Mouse (Mus musculus) testis, adult 2 months (tissue): ENCODE data around the gene Zfp273. TPM values are rescaled to one million over a fixed set of nuclear protein-coding genes. Genes with fewer than 3 reads are reported as not detected.
"Not testable (repeated sequence)": the region's sequence is repeated elsewhere in the genome, so short reads cannot be mapped to it uniquely, and the experiment has no call there.

Source experiments
- H3K27ac ChIP-seq: fragments of 200-500 bp; 2 replicates; pipeline ENCODE4 v1.5.1; 2012; ENCODE audit warnings: low read depth, low read length; ENCODE audit not compliant: control insufficient read depth, insufficient read depth
- H3K27me3 ChIP-seq: fragments of 200-500 bp; 2 replicates; pipeline ENCODE4 v1.6.1; 2012; ENCODE audit warnings: mild to moderate bottlenecking, low read length, moderate library complexity; ENCODE audit not compliant: control insufficient read depth, insufficient read depth
- H3K36me3 ChIP-seq: fragments of 200-500 bp; 2 replicates; pipeline ENCODE4 v1.6.1; 2012; ENCODE audit warnings: mild to moderate bottlenecking, low read length; ENCODE audit not compliant: control insufficient read depth, insufficient read depth
- H3K4me1 ChIP-seq: fragments of 200-500 bp; 2 replicates; pipeline ENCODE4 v1.6.1; 2012; ENCODE audit warnings: low read length; ENCODE audit not compliant: control insufficient read depth, insufficient read depth
- H3K4me3 ChIP-seq: fragments of 200-500 bp; 2 replicates; pipeline ENCODE4 v1.5.1; 2012; ENCODE audit warnings: low read depth, mild to moderate bottlenecking, low read length, moderate library complexity, mixed read lengths; ENCODE audit not compliant: control insufficient read depth
- CTCF ChIP-seq: fragments of 200-500 bp; IDR thresholded peaks from 2 replicates; pipeline ENCODE4 v1.5.1; 2012; ENCODE audit warnings: low read depth, mild to moderate bottlenecking, inconsistent platforms, low read length, moderate library complexity; ENCODE audit not compliant: control insufficient read depth, insufficient read depth, insufficient replicate concordance
- POLR2A ChIP-seq: fragments of 200-500 bp; IDR thresholded peaks from 2 replicates; pipeline ENCODE4 v1.6.1; 2012; ENCODE audit warnings: low read depth, mild to moderate bottlenecking, inconsistent platforms, low read length, moderate library complexity; ENCODE audit not compliant: control insufficient read depth
- polyA plus RNA-seq: library from polyadenylated mRNA; depleted of rRNA; stranded (reverse); fragments of >200 nt; gene quantifications from 2 replicates; pipeline ENCODE4 v1.2.3, GENCODE M21; 2012

Zfp273 gene
- polyA plus RNA-seq, 1 experiment = 0.59 TPM

GRCm38 (mm10) chr13:67812961-67813709 lies 405 bp upstream of the Zfp273 start:
- Histone ChIP-seq H3K4me1 (no peaks in the 10 kb centered on the region; the same call in 1 of the 2 replicates), H3K27me3 (no peaks in the 10 kb centered on the region), H3K36me3 (no peaks in the 10 kb centered on the region), H3K27ac (no peak overlapping the region), H3K4me3 (no peak overlapping the region)
- TF ChIP-seq POLR2A = no peak
- TF ChIP-seq CTCF = no peak

GRCm38 (mm10) chr13:67818636-67819035 lies 5.1 kb downstream of the Zfp273 start:
- Histone ChIP-seq H3K36me3 (no peaks in the 10 kb centered on the region), H3K27me3 (no peaks in the 10 kb centered on the region), H3K27ac (no peak overlapping the region), H3K4me1 (no peaks in the 10 kb centered on the region; the same call in 1 of the 2 replicates), H3K4me3 (no peak overlapping the region)
- no peak for TF ChIP-seq POLR2A
- TF ChIP-seq CTCF = no peak

GRCm38 (mm10) chr13:67830911-67831336 lies 17.4 kb downstream of the Zfp273 start, which contains the start of gene Gm10037:
Gene Gm10037 (plus strand): TSS chr13:67831106.
- Histone ChIP-seq H3K27me3 (no peaks in the 10 kb centered on the region), H3K4me3 (peak within 1 kb of the TSS; percentile 99), H3K27ac (peak within 1 kb of the TSS; percentile 99), H3K4me1 (peaks cover 4% of the 10 kb centered on the region), H3K36me3 (no peaks in the 10 kb centered on the region)
- TF ChIP-seq POLR2A (peak; percentile 69; the same call in 1 of the 2 replicates), CTCF (no peak)

- not testable (repeated sequence) for H3K27me3 ChIP-seq, H3K4me1 ChIP-seq, H3K36me3 ChIP-seq, H3K27ac ChIP-seq
- peak overlapping the region; percentile 27; the same call in 1 of the 2 replicates for H3K4me3 ChIP-seq
Observed at GRCm38 (mm10) chr13:67833137-67833536, 19.6 kb downstream of the Zfp273 start.

- Histone ChIP-seq H3K27me3 (no peaks in the 10 kb centered on the region), H3K27ac (no peak overlapping the region), H3K36me3 (no peaks in the 10 kb centered on the region), H3K4me3 (no peak overlapping the region), H3K4me1 (peaks cover 4% of the 10 kb centered on the region)
- no peak for TF ChIP-seq POLR2A
- TF ChIP-seq CTCF = no peak
Observed at GRCm38 (mm10) chr13:67843775-67844118, 30.2 kb downstream of the Zfp273 start.

- no peaks in the 10 kb centered on the region; the same call in 1 of the 2 replicates for H3K36me3 ChIP-seq
- no peak overlapping the region; the same call in none of the 2 replicates for H3K4me3 ChIP-seq
- TF ChIP-seq CTCF (no peak), POLR2A (no peak)
- H3K4me1 ChIP-seq = peaks cover 4% of the 10 kb centered on the region
- no peaks in the 10 kb centered on the region for H3K27me3 ChIP-seq
- H3K27ac ChIP-seq = no peak overlapping the region
Observed at GRCm38 (mm10) chr13:67844119-67844852, 30.7 kb downstream of the Zfp273 start.

- H3K27ac ChIP-seq = no peak overlapping the region
- no peaks in the 10 kb centered on the region; the same call in 1 of the 2 replicates for H3K36me3 ChIP-seq
- no peak for TF ChIP-seq CTCF
- no peak for TF ChIP-seq POLR2A
- peaks cover 4% of the 10 kb centered on the region for H3K4me1 ChIP-seq
- no peaks in the 10 kb centered on the region for H3K27me3 ChIP-seq
- H3K4me3 ChIP-seq = no peak overlapping the region; the same call in 1 of the 2 replicates
Observed at GRCm38 (mm10) chr13:67844853-67845194, 31.3 kb downstream of the Zfp273 start.
